Mouse (Mus musculus) activated CD4-positive, CD25-positive, alpha-beta regulatory T cell, adult 9 weeks (primary cell): ENCODE results near the gene Spc25. TPM values are rescaled to one million over a fixed set of nuclear protein-coding genes. Genes with fewer than 3 reads are reported as not detected.

ENCODE experiments used
- polyA plus RNA-seq: library from polyadenylated mRNA; unstranded; fragments of 100-300 nt; shearing (Covaris generic); gene quantifications from one replicate; pipeline ENCODE4 v1.2.1, GENCODE M21; 2017

Spc25 gene
- 12.2 TPM for polyA plus RNA-seq

GRCm38 (mm10) chr2:69205791-69206351 is at the start of gene Spc25:
Gene Spc25 (minus strand): TSS chr2:69206194.

GRCm38 (mm10) chr2:69210773-69211172 is 4.8 kb upstream of the Spc25 start, which contains the start of gene G6pc2:
Gene G6pc2 (plus strand): TSS chr2:69211073.

Other genes starting within 250 kb of the Spc25 start
- 0.50 TPM for gene Nostrin, start 70.4 kb downstream of the Spc25 start, polyA plus RNA-seq
- not detected for gene G6pc2, start 4.9 kb upstream of the Spc25 start, polyA plus RNA-seq
- 0.44 TPM for gene Abcb11, start 136.4 kb upstream of the Spc25 start, polyA plus RNA-seq
- 0.11 TPM for gene Dhrs9, start 174.3 kb upstream of the Spc25 start, polyA plus RNA-seq